Mouse (Mus musculus): ENCODE data around the gene Mia.
A peak's percentile ranks its signal among the peaks of the same experiment; 100 is the strongest.

Gene Mia

DNA sequence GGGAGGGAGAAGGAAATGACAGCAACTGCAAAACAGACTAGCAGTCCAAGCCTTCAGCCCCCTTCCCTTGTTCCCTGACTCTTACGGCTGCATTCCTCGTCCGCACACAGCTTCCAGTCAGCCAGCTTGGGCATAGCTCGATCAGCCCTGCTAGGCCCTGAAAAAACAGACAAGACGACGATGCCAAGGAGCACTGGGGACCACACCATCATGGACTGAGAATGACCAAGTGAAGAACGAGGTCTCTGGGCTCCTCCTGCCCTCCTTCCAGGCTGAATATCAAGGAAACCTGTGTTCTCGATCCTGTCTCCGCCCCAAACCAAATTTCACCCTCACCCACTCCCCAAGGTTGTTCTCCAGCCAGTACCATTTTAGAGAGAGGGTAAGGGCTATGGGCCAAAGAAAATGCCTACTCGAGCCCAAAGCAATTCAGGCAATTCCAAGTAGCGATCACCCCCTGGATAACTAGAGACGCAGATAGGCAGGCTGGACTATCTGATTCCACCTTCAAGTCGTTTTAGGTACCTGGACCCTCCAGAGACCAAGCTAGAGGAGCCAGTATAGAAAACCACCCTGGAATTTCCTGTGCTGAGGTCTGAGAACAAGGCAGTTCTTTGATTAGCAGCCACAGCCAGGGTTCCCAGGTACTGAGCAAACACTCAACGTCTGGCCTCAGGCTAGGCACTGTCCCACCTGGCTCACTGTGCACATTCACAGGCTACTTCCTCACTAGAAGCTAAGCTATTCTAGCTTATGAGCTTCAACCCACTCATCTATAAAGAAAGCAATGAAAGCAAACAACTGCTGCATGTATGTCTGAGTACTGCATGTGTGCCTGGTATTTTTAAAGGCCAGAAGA, at the start of gene Mia, which contains the start of gene Gm21983:
TSS of gene Mia (minus strand) at position 321 of the 859 bp plus-strand sequence.
TSS of gene Gm21983 (minus strand) at position 250 of the 859 bp plus-strand sequence.
- DNase-seq: no peak

DNA sequence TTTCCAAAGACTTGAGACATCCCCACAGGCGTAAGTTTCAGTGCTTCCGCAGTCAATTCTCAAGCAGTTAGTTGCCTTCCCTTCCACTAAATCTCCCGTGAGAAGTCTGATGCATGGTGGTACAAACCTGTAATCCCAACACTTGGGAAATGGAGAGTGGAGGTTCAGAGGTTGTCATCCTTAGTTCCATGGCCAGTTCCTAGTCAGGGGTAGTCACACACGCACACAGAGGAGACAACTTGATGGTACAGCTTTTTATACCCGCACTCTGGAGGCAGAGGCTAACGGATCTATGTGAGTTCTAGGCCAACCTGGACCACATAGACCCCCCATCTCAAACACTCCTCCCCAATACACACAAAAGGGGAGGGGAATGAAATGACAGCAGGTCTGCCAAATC, 47.9 kb upstream of the Mia start:
- no peak for DNase-seq

- peak; percentile 84 for DNase-seq
These were observed 47.4 kb upstream of the Mia start, which contains the start of gene Itpkc for GRCm38 (mm10) chr7:27228281-27228821. Itpkc (minus strand) TSS chr7:27228661.

DNA sequence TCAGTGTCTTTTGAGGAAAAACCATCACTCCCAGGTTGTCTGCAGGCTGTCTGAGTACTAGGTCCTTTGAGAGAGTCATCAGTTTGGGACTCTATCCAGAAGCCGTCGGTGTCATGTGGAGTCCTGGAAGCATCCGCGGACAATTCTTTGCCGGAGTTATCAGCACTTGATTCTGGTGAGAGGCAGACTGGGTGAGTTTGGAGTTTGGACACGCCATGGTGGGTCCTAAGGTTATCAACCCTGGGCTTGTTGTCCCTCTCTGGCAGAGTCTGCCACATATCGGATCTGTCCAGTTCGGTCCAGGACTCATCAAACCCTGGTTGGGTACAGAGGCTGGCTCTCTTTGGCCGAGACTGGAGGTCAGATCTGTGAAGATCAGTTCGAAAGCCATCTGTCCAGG, 46.7 kb upstream of the Mia start:
- no peak for DNase-seq

GRCm38 (mm10) chr7:27227276-27227675, 46.3 kb upstream of the Mia start:
- DNase-seq: peak; percentile 44

GRCm38 (mm10) chr7:27224877-27225575, 44.1 kb upstream of the Mia start:
- DNase-seq: no peak

DNA sequence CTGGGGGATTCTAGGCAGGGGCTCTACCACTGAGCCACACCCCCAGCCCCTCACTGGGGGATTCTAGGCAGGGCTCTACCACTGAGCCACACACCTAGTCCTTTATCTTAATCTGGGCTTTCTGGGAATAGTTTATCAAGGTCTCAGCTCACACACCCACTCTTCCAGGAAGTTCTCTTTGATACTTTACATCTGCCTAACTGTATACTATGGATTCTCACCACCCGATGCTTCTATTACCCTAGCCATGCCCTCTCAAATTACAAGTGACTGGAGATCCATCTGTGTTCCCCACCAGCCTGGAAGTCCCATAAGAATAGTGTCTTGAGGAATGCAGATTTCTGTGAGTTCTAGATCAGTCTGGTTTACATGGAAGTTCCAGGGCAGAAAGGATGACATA, 41.6 kb upstream of the Mia start:
- no peak for DNase-seq

- DNase-seq: no peak
These were observed 41.0 kb upstream of the Mia start for GRCm38 (mm10) chr7:27221939-27222338.

DNA sequence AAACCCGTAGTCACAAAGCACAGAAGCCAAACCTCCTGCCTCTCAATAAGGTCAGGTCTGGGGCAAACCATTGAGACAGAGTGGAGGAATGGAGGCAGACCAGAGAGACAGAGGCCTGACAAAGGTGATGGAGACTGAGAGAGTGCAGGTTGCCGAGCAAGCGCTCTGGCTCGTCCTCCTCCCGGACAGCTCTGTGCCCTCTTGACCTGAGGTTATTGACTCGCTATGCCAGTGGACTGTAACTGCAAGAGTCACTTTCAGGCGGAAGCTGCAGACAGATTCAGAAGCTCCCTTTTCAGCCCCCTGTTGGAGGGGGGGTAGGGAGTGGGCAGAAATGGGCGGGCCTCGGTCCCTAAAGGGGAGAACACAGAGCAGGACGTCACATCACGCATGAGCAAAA, 39.0 kb upstream of the Mia start:
- no peak for DNase-seq

DNA sequence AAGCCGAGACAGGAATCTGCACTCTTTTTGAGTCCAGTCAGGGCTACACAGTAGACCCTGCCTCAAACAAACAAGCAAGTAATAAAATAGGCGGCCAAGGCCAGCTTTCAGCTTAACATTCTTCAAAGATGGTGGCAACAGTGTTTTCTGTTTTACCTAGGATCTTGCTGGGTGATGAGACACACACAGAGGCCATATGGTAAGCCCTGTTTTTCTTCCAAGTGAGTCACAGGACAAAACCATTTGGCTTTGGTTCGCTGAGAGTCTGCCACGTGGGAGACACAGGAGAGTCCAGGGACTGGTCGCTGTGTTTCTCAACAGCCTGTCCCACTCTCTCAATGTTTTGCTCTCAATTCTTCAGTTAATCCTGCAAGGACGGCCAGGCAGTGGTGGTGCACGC, 37.6 kb upstream of the Mia start:
- DNase-seq: peak; percentile 56

GRCm38 (mm10) chr7:27212626-27213025, 31.7 kb upstream of the Mia start:
- no peak for DNase-seq

- no peak for DNase-seq
These were observed 22.9 kb upstream of the Mia start for GRCm38 (mm10) chr7:27203730-27204449.

- DNase-seq: no peak
These were observed 17.8 kb upstream of the Mia start for GRCm38 (mm10) chr7:27198779-27199178.

- DNase-seq: no peak
These were observed 17.4 kb upstream of the Mia start for GRCm38 (mm10) chr7:27198355-27198754.

GRCm38 (mm10) chr7:27197634-27198033, 16.7 kb upstream of the Mia start:
- no peak for DNase-seq

DNA sequence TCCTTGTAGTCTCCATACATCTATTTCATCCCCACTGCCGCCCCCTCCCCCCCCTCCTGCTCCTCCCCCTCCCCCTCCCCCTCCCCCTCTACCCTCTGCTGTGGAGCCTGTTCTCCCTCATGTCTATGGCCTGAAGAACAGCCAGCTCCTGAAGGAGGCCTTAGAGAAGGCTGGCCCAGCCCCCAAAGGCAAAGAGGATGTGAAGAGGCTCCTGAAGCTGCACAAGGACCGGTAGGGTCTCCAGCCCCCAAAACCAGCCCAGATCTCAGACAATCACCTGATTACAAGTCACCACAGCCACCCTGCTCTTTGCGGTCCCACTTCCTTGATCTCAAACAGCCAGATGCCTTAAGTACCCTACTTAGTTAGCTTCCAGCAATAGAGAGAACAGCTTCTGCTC, 16.2 kb upstream of the Mia start:
- DNase-seq: no peak

GRCm38 (mm10) chr7:27195681-27196611, 15.0 kb upstream of the Mia start, which contains the start of the genes BC024978 and Snrpa:
BC024978 (plus strand) TSS chr7:27195781.
Snrpa (minus strand) TSS chr7:27196271.
- peak; percentile 91 for DNase-seq

DNA sequence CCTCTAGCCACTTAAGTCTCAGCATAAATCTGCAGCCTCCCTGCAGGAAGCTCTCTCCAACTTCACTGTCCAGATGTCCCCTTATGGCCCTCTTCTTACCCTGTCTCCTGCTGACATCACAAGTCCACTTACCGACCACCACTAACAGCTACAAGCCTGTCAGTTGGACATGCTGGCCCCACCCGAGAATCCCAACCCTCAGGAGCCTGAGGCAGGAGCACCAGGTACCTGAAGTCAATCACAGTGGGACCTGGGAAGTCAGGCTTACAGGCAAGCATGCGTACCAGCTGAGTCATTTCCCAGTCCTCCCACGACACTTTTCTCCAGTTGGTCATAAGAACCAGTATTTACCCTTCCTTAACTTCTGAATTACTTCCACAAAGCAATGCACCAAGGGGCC, 12.8 kb upstream of the Mia start:
- no peak for DNase-seq

DNA sequence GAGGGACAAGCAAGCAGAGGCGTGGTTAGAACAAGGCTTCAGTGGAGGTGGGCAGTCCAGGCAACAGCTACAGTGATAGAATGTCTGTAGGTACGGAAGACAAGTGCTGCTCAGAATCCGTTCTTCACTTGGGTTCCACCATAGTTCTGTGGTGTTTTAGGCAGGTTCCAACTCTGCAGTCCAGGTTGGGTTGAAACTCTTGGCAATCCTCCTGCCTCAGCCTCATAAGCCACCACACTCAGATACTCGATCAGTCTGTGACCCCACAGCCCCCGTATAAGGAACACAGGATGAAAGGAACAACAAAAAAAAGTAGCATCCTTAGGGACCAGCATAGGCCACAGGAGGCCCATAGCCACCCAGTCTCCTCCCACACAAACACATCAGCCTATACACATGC, 11.5 kb upstream of the Mia start:
- no peak for DNase-seq

DNA sequence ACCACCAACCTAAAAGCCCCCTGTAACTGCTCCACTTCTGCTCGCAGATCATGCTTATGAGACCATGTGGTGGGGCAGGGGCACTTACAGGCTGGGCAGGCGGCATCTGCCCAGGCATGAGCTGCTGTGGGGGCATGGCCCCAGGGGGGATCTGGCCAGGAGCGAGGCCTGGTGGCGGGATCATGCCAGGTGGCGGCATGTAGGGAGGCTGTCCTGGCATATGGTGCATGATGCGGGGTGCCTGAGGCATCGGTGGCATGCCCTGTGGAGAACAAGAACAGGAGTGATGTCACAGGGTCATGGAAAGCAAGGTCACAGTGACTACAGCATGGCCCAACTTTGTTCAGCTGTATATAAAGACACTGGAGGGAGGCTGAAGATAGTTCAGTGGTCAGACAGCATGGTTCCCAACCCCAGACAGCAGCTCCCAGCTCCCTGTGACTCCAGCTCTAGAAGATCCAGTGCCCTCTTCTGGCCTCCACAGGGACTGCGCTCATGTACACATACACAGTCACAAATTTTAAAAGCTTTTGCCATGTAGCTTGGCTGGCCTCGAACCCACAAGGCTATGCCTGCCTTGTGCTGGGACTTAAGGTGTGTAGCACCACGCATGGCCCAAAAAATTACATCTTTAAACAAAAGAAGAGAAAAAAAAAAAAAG, 8.4 kb upstream of the Mia start:
- no peak for DNase-seq

DNA sequence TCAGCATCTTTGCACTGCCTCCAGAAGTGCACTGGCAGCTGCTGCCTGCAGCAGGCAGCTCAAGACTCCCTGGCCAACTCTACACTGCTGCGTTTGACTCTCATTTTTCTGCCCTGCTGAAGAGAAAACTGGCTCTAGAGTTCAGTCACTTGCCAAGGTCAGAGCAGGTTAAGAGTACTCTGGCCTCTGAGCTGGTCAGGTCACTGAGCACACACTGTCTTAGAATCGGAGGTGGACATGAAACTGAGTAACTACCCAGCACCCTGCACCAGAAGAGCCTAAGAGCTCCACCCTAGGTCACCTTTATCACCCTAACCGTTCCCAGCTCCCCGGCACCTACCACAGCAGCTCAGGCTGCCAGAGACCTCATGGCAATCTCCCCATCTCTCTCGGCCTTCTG, 5.0 kb upstream of the Mia start:
- no peak for DNase-seq

Measured in cerebellum, adult 8-10 months (tissue).